Mouse (Mus musculus): Measurements from ENCODE around the gene BC049352. TPM values are rescaled to one million over a fixed set of nuclear protein-coding genes. Genes with fewer than 3 reads are reported as not detected.

The BC049352 gene
- total and polyA plus RNA-seq, 3 experiments: not detected

DNA sequence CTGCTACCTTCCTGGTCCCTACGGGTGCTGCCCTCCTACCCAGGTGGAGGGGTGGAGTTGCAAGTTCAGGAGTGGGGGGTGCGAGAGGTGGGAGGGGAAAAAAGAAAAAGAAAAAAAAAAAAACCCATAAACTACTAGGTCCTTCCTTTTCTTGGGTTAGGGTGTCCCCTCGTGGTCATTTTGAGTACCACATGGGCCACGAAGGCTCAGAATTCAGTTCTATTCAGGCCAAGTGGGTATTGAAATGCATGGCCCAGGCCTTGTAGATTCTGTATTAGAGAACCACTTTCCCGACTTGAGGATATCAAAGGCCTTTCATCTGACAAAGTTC is 35.6 kb upstream of the BC049352 start:
- Histone ChIP-seq H3K79me2 (ENCODE audit: control insufficient read depth, insufficient read depth, low read length, poor library complexity) (no peaks in the 10 kb centered on the region), H3K4me3 (ENCODE audit: control insufficient read depth in 1 of 2, insufficient read depth in 1 of 2, low read depth in 2 of 2, low read length in 2 of 2) (no peak overlapping the region), H3K36me3 (ENCODE audit: control insufficient read depth in 1 of 2, insufficient read depth in 2 of 2, low read length in 2 of 2) (no peaks in the 10 kb centered on the region), H3K9ac (ENCODE audit: control insufficient read depth, low read depth, low read length, poor library complexity, severe bottlenecking) (no peak overlapping the region), H3K4me1 (ENCODE audit: control insufficient read depth in 1 of 2, insufficient read depth in 2 of 2, low read length in 2 of 2) (no peaks in the 10 kb centered on the region), H3K9me3 (replicated peaks; ENCODE audit: insufficient read depth, low read length) (no peaks in the 10 kb centered on the region), H3K27me3 (ENCODE audit: control insufficient read depth in 1 of 2, insufficient read depth in 2 of 2, low read length in 2 of 2) (peaks cover 16 to 18% of the 10 kb centered on the region in 2 experiments), H3K27ac (ENCODE audit: control insufficient read depth, low read depth, low read length) (no peak overlapping the region)
- DNase-seq (ENCODE audit: low read depth, low spot score): peak; percentile 44
- TF ChIP-seq ZNF384 (IDR thresholded peaks at IDR 0.05; ENCODE audit: low read depth, low read length) (peak; percentile 89), POLR2A (IDR thresholded peaks at IDR 0.05; ENCODE audit: control insufficient read depth in 1 of 2, insufficient read depth in 1 of 2, low read depth in 1 of 2, low read length in 2 of 2, poor library complexity in 1 of 2) (no peak), RAD21 (IDR thresholded peaks at IDR 0.05; ENCODE audit: low read depth, low read length) (peak; percentile 85), ZC3H11A (IDR thresholded peaks at IDR 0.05; ENCODE audit: low read depth, low read length) (peak; percentile 67), SIN3A (IDR thresholded peaks at IDR 0.05; ENCODE audit: low read length) (no peak), CTCF (IDR thresholded peaks at IDR 0.05 in 2 of 3, conservative IDR thresholded peaks at IDR 0.05 in 1 of 3; ENCODE audit: control insufficient read depth in 1 of 3, insufficient read depth in 1 of 3, low read depth in 2 of 3, low read length in 3 of 3, poor library complexity in 1 of 3, severe bottlenecking in 1 of 3) (peak; percentile 65 to 76 (median 71)), SMC3 (IDR thresholded peaks at IDR 0.05; ENCODE audit: low read depth, low read length) (peak; percentile 77)

DNA sequence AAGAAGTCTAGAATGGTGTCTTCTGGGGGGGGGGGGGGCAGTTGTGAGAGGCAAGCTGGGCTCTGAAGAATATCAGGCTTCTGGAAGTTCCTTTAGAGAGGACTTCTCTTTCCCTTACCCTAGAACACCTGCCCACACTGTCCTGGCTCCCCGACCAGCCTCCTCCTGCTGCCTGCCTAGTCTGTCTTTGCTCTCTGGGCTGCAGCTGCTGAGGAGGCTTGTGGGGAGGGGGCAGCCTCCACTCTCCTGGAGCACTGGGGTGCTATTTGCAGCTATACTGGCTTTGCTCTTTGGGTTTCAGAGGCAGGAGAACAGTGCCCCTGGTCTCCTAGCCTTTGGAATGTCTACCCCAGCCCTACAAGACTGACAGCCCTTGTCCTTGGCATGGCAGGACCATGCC is 30.9 kb upstream of the BC049352 start:
- Histone ChIP-seq H3K27ac (ENCODE audit: control insufficient read depth, low read depth, low read length) (no peak overlapping the region), H3K9me3 (replicated peaks; ENCODE audit: insufficient read depth, low read length) (no peaks in the 10 kb centered on the region), H3K4me3 (ENCODE audit: control insufficient read depth in 1 of 2, insufficient read depth in 1 of 2, low read depth in 2 of 2, low read length in 2 of 2) (no peak overlapping the region), H3K4me1 (ENCODE audit: control insufficient read depth in 1 of 2, insufficient read depth in 2 of 2, low read length in 2 of 2) (no peaks in the 10 kb centered on the region), H3K79me2 (ENCODE audit: control insufficient read depth, insufficient read depth, low read length, poor library complexity) (no peaks in the 10 kb centered on the region), H3K27me3 (ENCODE audit: control insufficient read depth in 1 of 2, insufficient read depth in 2 of 2, low read length in 2 of 2) (peaks cover 23 to 25% of the 10 kb centered on the region in 2 experiments), H3K36me3 (ENCODE audit: control insufficient read depth in 1 of 2, insufficient read depth in 2 of 2, low read length in 2 of 2) (no peaks in the 10 kb centered on the region), H3K9ac (ENCODE audit: control insufficient read depth, low read depth, low read length, poor library complexity, severe bottlenecking) (no peak overlapping the region)
- no peak for DNase-seq (ENCODE audit: low read depth, low spot score)
- TF ChIP-seq POLR2AphosphoS5 (IDR thresholded peaks at IDR 0.05; ENCODE audit: borderline replicate concordance, low read depth, low read length) (no peak), GABPA (IDR thresholded peaks at IDR 0.05; ENCODE audit: low read depth, low read length) (no peak), USF2 (IDR thresholded peaks at IDR 0.05; ENCODE audit: borderline replicate concordance in 1 of 2, insufficient read depth in 1 of 2, low read depth in 1 of 2, low read length in 2 of 2) (no peak), GATA1 (IDR thresholded peaks at IDR 0.05; ENCODE audit: low read depth, low read length) (no peak), NELFE (IDR thresholded peaks at IDR 0.05; ENCODE audit: low read depth, low read length) (no peak), CHD2 (IDR thresholded peaks at IDR 0.05; ENCODE audit: low read length) (no peak), ZNF384 (IDR thresholded peaks at IDR 0.05; ENCODE audit: low read depth, low read length) (no peak), MAZ (IDR thresholded peaks at IDR 0.05; ENCODE audit: low read depth, low read length) (no peak), MYC (IDR thresholded peaks at IDR 0.05; ENCODE audit: low read depth, low read length) (no peak), E2F4 (IDR thresholded peaks at IDR 0.05; ENCODE audit: borderline replicate concordance, low read depth, low read length) (no peak), MAX (IDR thresholded peaks at IDR 0.05; ENCODE audit: low read length) (no peak), ZC3H11A (IDR thresholded peaks at IDR 0.05; ENCODE audit: low read depth, low read length) (no peak)
